In the genomic region with DNA sequence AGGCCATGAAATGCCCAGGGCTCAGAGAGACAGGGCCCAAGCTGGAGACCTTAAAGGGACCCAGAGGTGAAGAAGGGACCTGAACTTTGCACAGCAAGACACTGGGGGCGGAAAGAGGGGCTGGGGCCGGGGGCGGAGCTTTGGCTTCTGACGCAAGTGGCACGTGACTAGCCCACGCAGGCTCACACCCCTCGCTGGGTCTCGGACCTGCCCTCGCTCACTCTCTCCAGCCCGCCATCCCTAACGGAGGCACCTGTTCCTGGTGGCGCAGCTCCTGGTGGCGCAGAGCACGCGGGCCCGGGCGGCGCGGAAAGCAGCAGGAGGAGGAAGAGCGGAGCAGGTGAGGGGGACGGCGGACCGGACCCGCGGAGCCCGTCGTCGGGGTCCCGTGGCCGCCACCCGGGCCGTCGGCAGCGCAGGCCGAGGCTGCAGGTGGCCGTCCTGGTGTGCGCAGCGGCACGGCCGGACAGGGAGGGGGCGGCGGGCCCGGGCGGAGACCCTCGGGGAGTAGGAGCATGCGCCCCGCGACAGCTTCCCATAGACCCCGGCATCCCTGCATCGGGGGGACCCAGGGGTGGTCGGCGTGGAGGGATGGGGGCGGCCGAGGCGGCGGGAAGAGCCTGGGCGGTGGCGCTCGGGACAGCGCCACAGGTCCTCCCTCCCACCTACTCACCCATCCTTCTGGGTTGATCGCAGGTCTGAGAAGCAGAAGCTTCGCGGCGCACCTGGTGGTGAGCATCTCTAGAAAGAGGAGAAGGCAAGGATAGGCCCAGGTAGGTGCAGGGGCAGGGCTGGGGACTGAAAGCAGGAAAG, we compare ENCODE assay signal across 11 mouse cellular contexts. TPM values are rescaled to one million over a fixed set of nuclear protein-coding genes. Genes with fewer than 3 reads are reported as not detected.
A peak's percentile ranks its signal among the peaks of the same experiment; 100 is the strongest.
DNase-seq lines count a peak whose midpoint lies in the region; ATAC-seq and TF ChIP-seq lines count a peak whose summit lies in the region.
"Not testable (repeated sequence)": the region's sequence is repeated elsewhere in the genome, so short reads cannot be mapped to it uniquely, and the experiment has no call there.
"Had no signal": no experiment of that assay in that cellular context is flagged by ENCODE, and none has a peak within 500 bp of the region (broad histone marks: within the 10 kb centered on the region; RNA-seq: fewer than 3 reads in every experiment).

A gene (plus strand): TSS at position 170 of the 813 bp plus-strand sequence.

- H3K4me3 ChIP-seq in embryonic facial prominence, embryonic 15.5 days (replicated peaks): peak within 1 kb of the TSS; percentile 34
- H3K4me3 ChIP-seq in heart, embryonic 11.5 days (ENCODE audit: low read depth, low read length): peak within 1 kb of the TSS; percentile 43
- peak within 1 kb of the TSS; percentile 32 for H3K4me3 ChIP-seq in hindbrain, postnatal 0 days (ENCODE audit: low read length)
- peak within 1 kb of the TSS; percentile 65 for H3K4me3 ChIP-seq in liver, embryonic 12.5 days
- H3K4me3 ChIP-seq in midbrain, embryonic 11.5 days (ENCODE audit: low read depth, low read length): peak within 1 kb of the TSS; percentile 34
- peak within 1 kb of the TSS; percentile 33 for H3K4me3 ChIP-seq in stomach, embryonic 16.5 days (replicated peaks; ENCODE audit: low read length)

- H3K4me1 ChIP-seq in embryonic facial prominence, embryonic 15.5 days; heart, embryonic 11.5 days (ENCODE audit: control insufficient read depth, insufficient read depth, low read length); hindbrain, postnatal 0 days (ENCODE audit: insufficient read depth, low read length); midbrain, embryonic 11.5 days (ENCODE audit: control insufficient read depth, insufficient read depth, low read length); stomach, embryonic 16.5 days (ENCODE audit: control insufficient read depth, insufficient read depth, low read length): not testable (repeated sequence)
- peaks cover 35% of the 10 kb centered on the region for H3K4me1 ChIP-seq in liver, embryonic 12.5 days

- not testable (repeated sequence) for TF ChIP-seq CTCF in hindbrain, postnatal 0 days (IDR thresholded peaks at IDR 0.05; ENCODE audit: low read depth)

- 33% methylated on average over 16 of the region's 64 CpGs for WGBS in embryonic facial prominence, embryonic 15.5 days
- 27% methylated on average over 11 of the region's 64 CpGs for WGBS in heart, embryonic 11.5 days (ENCODE audit: insufficient replicate concordance)
- WGBS in hindbrain, postnatal 0 days: 51% methylated on average over 13 of the region's 64 CpGs
- 20% methylated on average over 13 of the region's 64 CpGs for WGBS in liver, embryonic 12.5 days (ENCODE audit: insufficient replicate concordance)
- 15% methylated on average over 12 of the region's 64 CpGs for WGBS in midbrain, embryonic 11.5 days
- WGBS in stomach, embryonic 16.5 days: 5% methylated on average over 11 of the region's 64 CpGs

- not testable (repeated sequence) for H3K27me3 ChIP-seq in embryonic facial prominence, embryonic 15.5 days; heart, embryonic 11.5 days (ENCODE audit: control insufficient read depth, insufficient read depth, low read length); hindbrain, postnatal 0 days (ENCODE audit: insufficient read depth, low read length); liver, embryonic 12.5 days (replicated peaks); midbrain, embryonic 11.5 days (ENCODE audit: control insufficient read depth, insufficient read depth, low read length); stomach, embryonic 16.5 days (ENCODE audit: control insufficient read depth, insufficient read depth, low read length)

- not testable (repeated sequence) for H3K9me3 ChIP-seq in embryonic facial prominence, embryonic 15.5 days (replicated peaks); heart, embryonic 11.5 days (replicated peaks; ENCODE audit: control insufficient read depth, low read length); hindbrain, postnatal 0 days (ENCODE audit: low read length); liver, embryonic 12.5 days (replicated peaks); midbrain, embryonic 11.5 days (ENCODE audit: control insufficient read depth, low read length); stomach, embryonic 16.5 days (replicated peaks; ENCODE audit: control insufficient read depth, low read length)

- H3K27ac ChIP-seq in embryonic facial prominence, embryonic 15.5 days (replicated peaks); heart, embryonic 11.5 days (ENCODE audit: low read depth, low read length); hindbrain, postnatal 0 days; midbrain, embryonic 11.5 days (ENCODE audit: low read depth, low read length); stomach, embryonic 16.5 days (ENCODE audit: low read length): not testable (repeated sequence)
- H3K27ac ChIP-seq in liver, embryonic 12.5 days: peak within 1 kb of the TSS; percentile 78

- peak within 1 kb of the TSS; percentile 47 for H3K4me2 ChIP-seq in embryonic facial prominence, embryonic 15.5 days (replicated peaks)
- H3K4me2 ChIP-seq in heart, embryonic 11.5 days: peak within 1 kb of the TSS; percentile 55
- H3K4me2 ChIP-seq in hindbrain, postnatal 0 days (ENCODE audit: low read depth, low read length): peak within 1 kb of the TSS; percentile 48
- H3K4me2 ChIP-seq in liver, embryonic 12.5 days: peak within 1 kb of the TSS; percentile 55
- H3K4me2 ChIP-seq in midbrain, embryonic 11.5 days: peak within 1 kb of the TSS; percentile 41
- peak within 1 kb of the TSS; percentile 40 for H3K4me2 ChIP-seq in stomach, embryonic 16.5 days (ENCODE audit: low read depth, low read length)

- peak; percentile 72; the same call in 1 of the 2 replicates for ATAC-seq in embryonic facial prominence, embryonic 15.5 days (ENCODE audit: insufficient number of reproducible peaks, low FRiP score, low TSS enrichment, low read depth)
- ATAC-seq in heart, embryonic 11.5 days (replicated peaks; ENCODE audit: insufficient number of reproducible peaks, low FRiP score, low TSS enrichment): peak; percentile 79
- peak; percentile 96 for ATAC-seq in hindbrain, postnatal 0 days
- ATAC-seq in liver, embryonic 12.5 days: peak; percentile 72
- ATAC-seq in midbrain, embryonic 11.5 days (ENCODE audit: low FRiP score): peak; percentile 96
- ATAC-seq in stomach, embryonic 16.5 days (ENCODE audit: insufficient read depth, low FRiP score): peak; percentile 81

- DNase-seq in adrenal gland, postnatal 4 days (ENCODE audit: low spot score in 2 of 2); hindbrain, postnatal 0 days (ENCODE audit: low spot score); layer of hippocampus, postnatal 36 days; midbrain, embryonic 11.5 days (ENCODE audit: low spot score, missing footprints): not testable (repeated sequence)

- H3K36me3 ChIP-seq in embryonic facial prominence, embryonic 15.5 days; heart, embryonic 11.5 days (ENCODE audit: control insufficient read depth, insufficient read depth, low read length); hindbrain, postnatal 0 days (ENCODE audit: insufficient read depth, low read length); liver, embryonic 12.5 days; midbrain, embryonic 11.5 days (ENCODE audit: control insufficient read depth, insufficient read depth, low read length); stomach, embryonic 16.5 days (ENCODE audit: control insufficient read depth, insufficient read depth, low read length): not testable (repeated sequence)

- H3K9ac ChIP-seq in embryonic facial prominence, embryonic 15.5 days; hindbrain, postnatal 0 days (replicated peaks; ENCODE audit: low read length); stomach, embryonic 16.5 days (ENCODE audit: low read length): not testable (repeated sequence)
- peak within 1 kb of the TSS; percentile 62 for H3K9ac ChIP-seq in heart, embryonic 11.5 days (ENCODE audit: low read depth, low read length)
- H3K9ac ChIP-seq in liver, embryonic 12.5 days: peak within 1 kb of the TSS; percentile 75
- peak within 1 kb of the TSS; percentile 27; the same call in 1 of the 2 replicates for H3K9ac ChIP-seq in midbrain, embryonic 11.5 days (ENCODE audit: low read length)

RNA-seq across cellular contexts. Expression of the gene that starts here (rescaled TPM):
- 10 to 100 TPM; 24.0 to 27.6 TPM for total RNA-seq in adrenal gland, postnatal 4 days (2021)
- polyA plus RNA-seq in embryonic facial prominence, embryonic 15.5 days (2015; fragmentation: Nextera tagmentation; extraction: Ambion mirVana): 31.4 and 35.7 TPM in 2 replicates
- polyA plus RNA-seq in heart, embryonic 11.5 days (2014; fragmentation: Nextera tagmentation; extraction: Ambion mirVana): 221 and 236 TPM in 2 replicates
- 20.0 and 38.4 TPM in 2 replicates for total RNA-seq in hindbrain, postnatal 0 days (2014; rRNA removed)
- 153 and 160 TPM in 2 replicates for polyA plus RNA-seq in hindbrain, postnatal 0 days (2015; fragmentation: Nextera tagmentation; extraction: Ambion mirVana)
- total RNA-seq in layer of hippocampus, postnatal 36 days (2021): 10 to 100 TPM; 15.3 to 21.0 TPM
- 201 and 211 TPM in 2 replicates for polyA plus RNA-seq in liver, embryonic 12.5 days (2016; fragmentation: Nextera tagmentation; extraction: Ambion mirVana)
- polyA plus RNA-seq in midbrain, embryonic 11.5 days (2014; fragmentation: Nextera tagmentation; extraction: Ambion mirVana): 97.9 and 102 TPM in 2 replicates
- 76.9 and 103 TPM in 2 replicates for polyA plus RNA-seq in stomach, embryonic 16.5 days (2015; fragmentation: Nextera tagmentation; extraction: Ambion mirVana)
- total RNA-seq: gastrocnemius, adult 18-20 months; monocyte, adult 5-6 weeks had no signal
- polyA plus RNA-seq: adrenal gland, adult 2 months had no signal
